Mouse (Mus musculus) heart, adult 2 months (tissue): Measurements from ENCODE around the gene Ndufa13.

Source experiments
- CTCF ChIP-seq: fragments of 200-600 bp; IDR thresholded peaks from 2 replicates; pipeline ENCODE4 v1.8.1; 2022; ENCODE audit warnings: antibody characterized with exemption, mild to moderate bottlenecking, moderate library complexity
- EP300 ChIP-seq: fragments of 200-500 bp; IDR thresholded peaks from 2 replicates; pipeline ENCODE4 v1.6.1; 2011; ENCODE audit warnings: low read depth, low read length, control low read depth; ENCODE audit not compliant: insufficient read depth
- POLR2A ChIP-seq: fragments of 200-500 bp; IDR thresholded peaks from 2 replicates; pipeline ENCODE4 v1.6.1; 2011; ENCODE audit warnings: mild to moderate bottlenecking, low read depth, low read length, control low read depth; ENCODE audit not compliant: insufficient read depth

DNA sequence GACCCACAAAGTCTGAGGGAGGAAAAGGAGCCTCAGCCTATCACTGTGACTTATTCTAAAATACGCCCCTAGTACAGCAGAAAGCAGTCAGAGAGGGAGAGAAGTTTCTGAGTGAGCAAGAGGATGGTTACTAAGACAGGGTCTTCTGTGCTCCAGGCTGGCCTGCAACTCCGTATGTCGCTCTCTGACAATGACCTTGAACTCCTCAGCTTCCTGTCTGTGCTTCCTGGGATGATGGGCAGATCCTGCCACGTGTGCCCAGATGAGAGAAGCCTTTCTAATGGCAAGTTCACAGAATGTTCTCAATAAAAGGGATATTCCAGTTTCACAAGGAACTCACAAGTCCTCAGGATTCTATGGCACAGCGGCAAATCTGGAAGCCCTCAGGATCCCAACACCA is 32.2 kb upstream of the Ndufa13 start:
- TF ChIP-seq POLR2A (no peak), CTCF (no peak), EP300 (no peak)
